Mouse (Mus musculus) heart, adult 2 months (tissue): ENCODE measurements around the gene Lrch3. TPM values are rescaled to one million over a fixed set of nuclear protein-coding genes. Genes with fewer than 3 reads are reported as not detected.
"Not testable (repeated sequence)": the region's sequence is repeated elsewhere in the genome, so short reads cannot be mapped to it uniquely, and the experiment has no call there.

ENCODE experiments used
- DNase-seq, 2 experiments: peaks; one replicate each; pipeline ENCODE4 v3.0.0; 2021
- H3K27ac ChIP-seq: fragments of 200-600 bp; 2 replicates; pipeline ENCODE4 v1.8.1; 2022
- H3K27me3 ChIP-seq: fragments of 200-500 bp; 2 replicates; pipeline ENCODE4 v1.6.1; 2012; ENCODE audit warnings: mild to moderate bottlenecking, low read length, inconsistent platforms, mixed read lengths; ENCODE audit not compliant: control insufficient read depth, insufficient read depth
- H3K36me3 ChIP-seq: fragments of 200-500 bp; 2 replicates; pipeline ENCODE4 v1.6.1; 2012; ENCODE audit warnings: low read length, inconsistent platforms; ENCODE audit not compliant: control insufficient read depth, insufficient read depth
- H3K4me1 ChIP-seq: fragments of 200-500 bp; 2 replicates; pipeline ENCODE4 v1.6.1; 2011; ENCODE audit warnings: low read length; ENCODE audit not compliant: control insufficient read depth, insufficient read depth
- H3K4me3 ChIP-seq: fragments of 200-600 bp; 2 replicates; pipeline ENCODE4 v1.8.1; 2022
- H3K79me2 ChIP-seq: fragments of 200-500 bp; replicated peaks from 2 replicates; pipeline ENCODE4 v1.6.1; 2012; ENCODE audit warnings: mild to moderate bottlenecking, inconsistent platforms, low read length, moderate library complexity, mixed read lengths; ENCODE audit not compliant: control insufficient read depth, insufficient read depth
- H3K9ac ChIP-seq: fragments of 200-500 bp; 2 replicates; pipeline ENCODE4 v1.6.1; 2012; ENCODE audit warnings: low read depth, mild to moderate bottlenecking, control low read depth, inconsistent platforms, low read length, mixed read lengths
- CTCF ChIP-seq: fragments of 200-600 bp; IDR thresholded peaks from 2 replicates; pipeline ENCODE4 v1.8.1; 2022; ENCODE audit warnings: antibody characterized with exemption, mild to moderate bottlenecking, moderate library complexity
- EP300 ChIP-seq: fragments of 200-500 bp; IDR thresholded peaks from 2 replicates; pipeline ENCODE4 v1.6.1; 2011; ENCODE audit warnings: low read depth, low read length, control low read depth; ENCODE audit not compliant: insufficient read depth
- POLR2A ChIP-seq: fragments of 200-500 bp; IDR thresholded peaks from 2 replicates; pipeline ENCODE4 v1.6.1; 2011; ENCODE audit warnings: mild to moderate bottlenecking, low read depth, low read length, control low read depth; ENCODE audit not compliant: insufficient read depth
- WGBS: fragments of 180-500 bp; shearing (Covaris S2); methylation state at CpG from one replicate; pipeline ENCODE4 v1.1.7; 2018; 5-methylcytosine and 5-hydroxymethylcytosine counted together
- intact Hi-C: fragments of 180-260 bp; cut with DNase I; formaldehyde crosslinking; loops from one replicate; pipeline ENCODE4 v1.15.1; 2025
- polyA plus RNA-seq: library from polyadenylated mRNA; depleted of rRNA; stranded (reverse); fragments of >200 nt; gene quantifications from 2 replicates; pipeline ENCODE4 v1.2.3, GENCODE M21; 2012
- total RNA-seq, 2 experiments: library from RNA; stranded (reverse); gene quantifications; 2 replicates each; pipeline ENCODE4 v1.2.3; 2021

Lrch3 gene
- total and polyA plus RNA-seq, 3 experiments = 13.8 to 22.6 (median 20.3) TPM

DNA sequence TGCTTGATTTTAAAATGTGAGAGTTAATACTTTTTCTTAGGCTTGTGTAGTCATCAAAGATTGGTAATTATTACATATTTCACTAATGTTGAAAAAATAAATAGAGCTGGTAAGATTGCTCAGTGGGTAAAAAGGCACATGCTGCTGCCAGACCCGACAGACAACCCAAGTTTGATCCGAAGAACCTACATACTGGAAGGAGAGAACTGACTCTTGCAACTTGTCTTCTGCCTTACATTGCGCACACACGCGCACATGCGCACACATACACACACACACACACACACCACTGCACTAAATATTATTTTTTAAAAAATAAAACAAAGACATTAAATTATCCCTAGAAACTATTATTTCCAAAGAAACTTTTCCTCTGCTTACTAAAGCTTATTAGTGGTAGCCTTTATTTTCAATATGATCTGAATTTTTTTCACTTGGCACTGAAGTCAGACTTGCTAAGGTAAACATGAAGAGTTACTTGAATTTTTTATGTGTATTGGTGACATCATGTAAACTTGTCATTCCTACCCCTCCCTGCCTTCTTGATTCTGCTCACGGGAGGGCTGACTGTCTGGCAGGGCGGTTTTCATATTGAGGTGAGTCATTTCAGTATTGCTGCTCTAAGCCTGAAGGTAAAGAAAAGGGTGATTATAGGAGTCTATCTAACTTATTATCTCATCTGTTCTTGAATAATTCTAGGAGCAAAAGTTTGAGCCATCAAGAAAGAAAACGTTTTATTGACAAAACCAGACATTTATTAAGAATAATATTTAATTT, 1.6 kb downstream of the Lrch3 start:
- H3K4me1 ChIP-seq = peaks cover 8% of the 10 kb centered on the region
- WGBS = 60% methylated on average over 9 of the region's 9 CpGs
- peaks cover 18% of the 10 kb centered on the region for H3K36me3 ChIP-seq
- intact Hi-C loops = loop anchor here (2.0 kb wide), 1 partner anchor 39 kb away; the partner anchor contains the start of genes Fyttd1 and Rubcn
- H3K9ac ChIP-seq = peak overlapping the region; percentile 20; the same call in 1 of the 2 replicates
- no peaks in the 10 kb centered on the region for H3K27me3 ChIP-seq
- H3K79me2 ChIP-seq = no peaks in the 10 kb centered on the region; the same call in 1 of the 2 replicates
- TF ChIP-seq EP300 (no peak), POLR2A (no peak), CTCF (no peak)
- DNase-seq = no peak
- no peak overlapping the region for H3K27ac ChIP-seq
- peak overlapping the region; percentile 95 for H3K4me3 ChIP-seq

GRCm38 (mm10) chr16:32926629-32927028, 12.7 kb downstream of the Lrch3 start:
- H3K4me1 ChIP-seq, DNase-seq, H3K27me3 ChIP-seq, H3K4me3 ChIP-seq, H3K27ac ChIP-seq, H3K9ac ChIP-seq, intact Hi-C loops, H3K36me3 ChIP-seq, H3K79me2 ChIP-seq: not testable (repeated sequence)
- WGBS = 88% methylated on average over 9 of the region's 9 CpGs

DNA sequence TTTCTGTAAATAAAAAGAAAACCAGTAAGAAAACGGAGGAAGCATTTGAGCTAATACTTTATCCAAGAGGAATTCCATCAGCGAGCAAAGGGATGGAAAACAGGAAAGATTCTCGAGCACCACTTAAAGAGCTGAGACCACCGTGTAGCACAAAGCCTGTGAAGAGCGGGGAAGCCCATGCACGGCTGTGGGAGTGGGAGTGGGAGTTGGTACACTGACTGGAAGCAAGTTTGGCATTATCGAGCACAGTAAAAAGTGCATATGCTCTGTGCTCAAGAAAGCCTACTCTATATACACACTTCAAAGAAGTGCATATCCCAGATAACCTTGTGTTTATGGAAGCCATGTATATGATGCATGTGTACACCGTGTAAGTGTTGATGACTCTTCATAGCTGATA, 13.1 kb downstream of the Lrch3 start:
- 90% methylated on average over 8 of the region's 8 CpGs for WGBS
- no peaks in the 10 kb centered on the region for H3K36me3 ChIP-seq
- DNase-seq = no peak
- intact Hi-C loops = no loop called here
- peaks cover 6% of the 10 kb centered on the region for H3K79me2 ChIP-seq
- peaks cover 2% of the 10 kb centered on the region for H3K4me1 ChIP-seq
- TF ChIP-seq EP300 (no peak), POLR2A (no peak), CTCF (no peak)
- no peak overlapping the region for H3K9ac ChIP-seq
- no peak overlapping the region for H3K4me3 ChIP-seq
- no peak overlapping the region for H3K27ac ChIP-seq
- H3K27me3 ChIP-seq = no peaks in the 10 kb centered on the region

DNA sequence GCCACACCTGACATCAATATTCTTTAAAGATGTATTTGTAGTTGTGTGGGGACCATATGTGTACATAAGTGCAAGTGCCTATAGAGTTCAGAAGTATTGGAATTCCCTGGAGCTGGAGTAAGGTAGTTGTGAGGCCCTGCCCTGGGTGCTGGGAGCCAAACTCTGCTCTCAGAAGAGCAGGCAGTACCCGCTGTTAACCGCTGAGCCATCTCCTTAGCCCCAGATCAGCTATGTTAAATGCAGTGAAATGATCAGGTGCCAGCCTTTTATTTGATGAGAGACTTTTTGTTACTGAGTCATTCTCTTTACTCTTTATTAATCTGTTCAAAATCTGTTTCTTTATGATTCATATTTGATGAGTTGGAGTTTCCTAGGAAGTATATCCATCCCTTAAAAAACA, 16.0 kb downstream of the Lrch3 start:
- TF ChIP-seq EP300 = no peak
- no peak for TF ChIP-seq POLR2A
- TF ChIP-seq CTCF = no peak
- Histone ChIP-seq H3K27ac (no peak overlapping the region), H3K36me3 (peaks cover 2% of the 10 kb centered on the region; the same call in 1 of the 2 replicates), H3K4me1 (peaks cover 4% of the 10 kb centered on the region), H3K27me3 (no peaks in the 10 kb centered on the region), H3K9ac (no peak overlapping the region), H3K4me3 (no peak overlapping the region), H3K79me2 (peaks cover 7% of the 10 kb centered on the region)
- intact Hi-C loops = no loop called here
- DNase-seq = no peak
- WGBS = 70% methylated on average over 2 of the region's 2 CpGs

DNA sequence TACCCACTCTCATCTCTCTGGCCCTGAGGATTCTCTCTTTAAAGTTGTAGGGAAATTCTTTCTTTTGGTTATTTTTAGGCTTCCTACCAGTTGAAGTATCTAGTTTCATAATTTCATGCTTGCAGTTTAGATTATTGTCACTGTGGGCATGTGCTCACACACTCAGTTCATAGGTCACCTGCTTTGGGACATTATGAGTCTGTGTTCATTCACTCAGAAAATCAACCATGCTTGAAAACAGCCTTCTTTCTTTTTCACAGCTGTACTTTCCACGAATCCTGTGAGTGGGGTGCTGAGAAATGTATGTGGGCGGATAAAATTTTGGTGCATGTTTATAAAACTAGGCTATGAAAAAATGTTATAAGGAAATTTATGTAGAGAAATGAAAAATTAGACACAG, 20.6 kb downstream of the Lrch3 start:
- 76% methylated on average over 2 of the region's 2 CpGs for WGBS
- Histone ChIP-seq H3K27me3 (no peaks in the 10 kb centered on the region), H3K27ac (no peak overlapping the region), H3K36me3 (peaks cover 2% of the 10 kb centered on the region), H3K4me3 (no peak overlapping the region), H3K79me2 (peaks cover 6% of the 10 kb centered on the region), H3K9ac (no peak overlapping the region), H3K4me1 (peaks cover 8% of the 10 kb centered on the region)
- TF ChIP-seq POLR2A (no peak), EP300 (no peak), CTCF (no peak)
- intact Hi-C loops = no loop called here
- DNase-seq = no peak

DNA sequence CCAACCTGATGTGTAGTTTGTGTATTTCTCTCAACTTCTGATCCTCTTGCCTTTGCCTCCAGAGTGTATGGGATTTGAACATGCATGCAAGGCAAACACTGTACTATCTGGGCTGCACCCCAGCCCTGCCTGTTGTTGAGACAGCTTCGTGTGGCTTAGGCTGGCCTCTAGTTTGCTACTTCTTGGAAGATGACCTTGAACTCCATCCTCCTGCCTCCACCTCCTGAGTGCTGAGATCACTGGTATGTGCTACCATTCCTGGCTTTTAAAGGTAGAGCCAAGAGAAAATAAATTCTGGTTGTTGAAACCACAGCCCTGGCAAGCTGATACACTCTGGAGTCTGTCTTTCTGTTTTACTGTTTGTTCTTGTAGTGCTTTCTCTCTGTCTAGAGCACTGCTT, 21.2 kb downstream of the Lrch3 start:
- Histone ChIP-seq H3K4me3 (no peak overlapping the region), H3K9ac (no peak overlapping the region), H3K36me3 (peaks cover 2% of the 10 kb centered on the region), H3K79me2 (peaks cover 6% of the 10 kb centered on the region), H3K27ac (peak overlapping the region; percentile 6), H3K27me3 (no peaks in the 10 kb centered on the region), H3K4me1 (peaks cover 8% of the 10 kb centered on the region)
- WGBS = 37% methylated on average over 1 of the region's 1 CpGs
- intact Hi-C loops = no loop called here
- TF ChIP-seq POLR2A = no peak
- no peak for TF ChIP-seq CTCF
- TF ChIP-seq EP300 = no peak
- no peak for DNase-seq
